Mouse (Mus musculus): ENCODE measurements around the gene Tcl1b2.
A peak's percentile ranks its signal among the peaks of the same experiment; 100 is the strongest.
"Not testable (repeated sequence)": the region's sequence is repeated elsewhere in the genome, so short reads cannot be mapped to it uniquely, and the experiment has no call there.

The Tcl1b2 gene

DNA sequence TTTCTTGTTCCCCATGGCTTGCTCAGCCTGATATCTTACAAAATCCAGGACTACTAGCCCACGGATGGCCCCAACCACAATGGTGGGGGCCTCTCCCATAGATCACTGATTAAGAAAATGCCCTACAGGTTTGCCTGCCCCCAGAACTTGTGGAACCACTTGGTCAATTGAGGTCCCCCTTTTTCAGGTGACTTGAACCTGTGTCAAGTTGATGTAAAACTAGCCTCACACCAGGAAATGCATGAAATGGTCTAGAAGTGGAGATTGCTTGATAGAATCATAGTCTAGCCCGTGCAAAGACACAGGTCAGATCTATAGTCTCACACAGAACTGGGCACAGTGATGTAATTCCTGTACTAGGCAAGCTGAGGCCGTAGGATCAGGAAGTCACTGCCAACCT, at the start of gene Tcl1b2:
TSS of gene Tcl1b2 (plus strand) at position 301 of the 400 bp plus-strand sequence.
- DNase-seq, result no peak

DNA sequence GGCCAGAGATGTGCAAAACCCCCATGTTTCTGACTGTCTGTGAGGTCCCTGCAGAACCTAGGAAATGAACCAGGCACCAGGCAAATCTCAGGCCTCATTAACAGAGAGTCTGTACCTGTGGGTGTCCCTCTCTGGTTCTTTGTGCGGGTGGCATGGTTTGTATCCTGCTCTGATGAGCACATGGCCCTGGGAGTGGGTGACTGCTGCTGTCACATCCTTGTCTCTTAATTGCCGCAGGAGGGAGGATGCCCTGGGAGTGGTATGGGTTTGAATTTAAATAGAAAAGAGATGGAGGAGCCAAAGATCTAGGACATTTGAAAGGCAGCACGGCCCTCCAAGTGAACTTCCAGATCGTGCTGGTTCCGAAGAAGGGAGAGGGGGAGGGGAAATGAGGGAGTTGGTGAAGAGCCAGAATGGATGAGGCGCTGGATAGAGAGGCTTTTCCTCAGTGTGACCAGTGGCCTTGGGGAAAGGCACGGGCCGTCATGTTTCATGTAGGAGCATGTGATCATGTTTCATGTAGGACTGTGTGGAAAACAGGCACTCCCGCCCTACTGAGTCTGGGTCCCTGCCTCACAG, 46.3 kb upstream of the Tcl1b2 start:
- no peak for DNase-seq

GRCm38 (mm10) chr12:105102901-105103300, 42.9 kb upstream of the Tcl1b2 start:
- DNase-seq, result no peak

GRCm38 (mm10) chr12:105104036-105104435, 41.8 kb upstream of the Tcl1b2 start:
- DNase-seq, result peak; percentile 31

GRCm38 (mm10) chr12:105105326-105105725, 40.5 kb upstream of the Tcl1b2 start:
- no peak for DNase-seq

DNA sequence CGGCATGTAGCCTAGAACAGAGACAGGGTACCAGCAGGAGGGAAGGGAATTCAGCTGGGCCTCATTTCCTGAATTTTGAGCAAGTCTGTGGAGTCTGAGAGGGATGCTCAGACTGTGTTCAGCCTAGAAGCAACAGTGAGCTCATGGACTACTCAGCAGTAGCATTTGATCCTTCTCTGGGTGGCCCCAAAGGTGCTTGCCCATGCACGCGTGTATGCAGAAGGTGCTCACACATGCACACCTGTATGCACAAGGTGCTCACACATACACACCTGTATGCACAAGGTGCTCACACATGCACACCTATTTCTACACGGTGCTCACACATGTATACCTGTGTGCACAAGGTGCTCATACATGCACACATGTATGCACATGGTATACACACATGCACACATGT, 37.0 kb upstream of the Tcl1b2 start:
- DNase-seq, result no peak

GRCm38 (mm10) chr12:105109406-105109805, 36.4 kb upstream of the Tcl1b2 start:
- no peak for DNase-seq

DNA sequence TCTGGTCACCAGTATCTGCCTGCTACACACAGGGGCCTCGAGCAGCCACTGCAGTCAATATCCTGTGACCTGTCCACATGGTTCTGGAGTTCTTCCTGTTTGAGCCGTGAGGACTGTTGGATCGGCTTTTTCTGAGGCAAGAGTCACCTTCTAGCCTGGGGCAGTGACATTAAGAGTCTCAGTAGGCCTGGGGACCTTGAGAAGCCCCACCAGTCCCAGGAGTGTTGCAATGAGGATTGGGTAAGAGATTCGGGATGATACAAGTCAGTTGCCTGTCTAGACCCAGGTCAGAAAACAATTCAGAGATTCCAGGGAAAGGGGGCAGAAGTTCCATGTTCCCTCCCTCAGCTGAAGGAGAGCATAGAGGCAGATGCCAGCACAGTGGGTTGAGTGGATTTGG, 36.0 kb upstream of the Tcl1b2 start:
- no peak for DNase-seq

DNA sequence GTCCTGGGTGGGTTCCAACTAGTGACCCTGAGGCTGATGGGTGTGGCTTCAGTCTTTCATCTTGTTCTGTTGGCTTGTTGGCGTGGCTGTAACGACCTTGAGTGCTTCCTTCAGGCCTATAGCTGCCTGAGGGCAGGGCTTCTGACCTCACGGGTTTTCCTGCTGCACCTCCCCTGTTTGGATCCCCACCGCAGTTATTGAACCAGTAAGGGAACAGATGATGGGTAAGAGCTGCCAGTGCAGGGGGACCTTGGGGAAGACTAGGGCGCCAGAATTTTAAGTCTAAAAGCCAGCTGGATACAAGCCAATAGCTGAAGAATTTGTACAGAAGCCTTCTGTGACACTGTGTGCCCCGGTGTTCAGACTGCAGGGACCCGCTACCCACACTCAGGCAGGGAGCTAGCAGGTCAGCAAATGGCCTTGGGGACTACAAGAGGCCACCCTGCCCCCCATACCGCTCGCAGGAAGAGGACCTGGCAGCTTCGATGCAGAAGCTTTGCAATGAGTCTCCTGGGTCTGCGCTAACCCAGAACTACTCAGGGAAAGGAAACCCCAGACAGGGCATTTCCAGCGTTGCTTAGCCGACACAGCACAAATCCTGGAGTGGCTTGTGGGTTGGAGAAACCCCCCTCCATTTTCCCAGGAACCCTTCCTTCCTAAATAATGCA, 33.4 kb upstream of the Tcl1b2 start:
- DNase-seq, result no peak

DNA sequence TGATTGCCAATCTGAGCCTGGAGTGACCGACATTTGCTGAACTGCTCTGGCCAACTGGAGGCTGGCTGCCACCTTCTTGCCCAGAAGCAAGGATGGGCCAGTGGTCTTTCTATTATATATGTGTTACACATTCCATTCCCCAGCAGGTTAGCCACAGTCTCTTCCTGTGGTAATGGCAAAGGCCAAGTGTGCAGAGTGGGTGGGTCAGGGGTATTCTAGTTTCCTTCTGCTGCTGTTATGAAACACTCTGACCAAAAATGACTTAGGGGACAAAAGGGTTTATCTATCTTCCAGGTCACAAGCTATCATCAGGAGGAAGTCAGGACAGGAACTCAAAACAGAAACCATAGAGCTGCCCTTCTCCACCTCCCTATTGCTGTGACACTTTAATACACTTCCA, 29.2 kb upstream of the Tcl1b2 start:
- no peak for DNase-seq

DNA sequence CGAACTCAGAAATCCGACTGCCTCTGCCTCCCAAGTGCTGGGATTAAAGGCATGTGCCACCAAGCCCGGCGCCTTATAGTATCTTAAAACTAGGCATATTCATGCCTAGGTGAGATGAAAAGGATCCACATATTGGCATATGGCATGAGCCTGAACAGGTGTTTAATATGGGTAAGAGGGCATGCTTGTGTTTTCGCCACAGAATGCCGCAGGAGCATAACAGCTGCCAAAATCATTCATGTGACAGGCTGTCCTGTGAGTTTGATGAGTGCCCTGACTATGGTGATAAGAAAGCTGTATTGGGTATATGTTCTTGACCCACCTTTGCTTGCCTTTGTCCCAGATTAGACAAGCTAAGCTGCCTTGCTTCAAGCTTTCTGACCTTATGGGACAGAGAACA, 20.5 kb upstream of the Tcl1b2 start:
- no peak for DNase-seq

DNA sequence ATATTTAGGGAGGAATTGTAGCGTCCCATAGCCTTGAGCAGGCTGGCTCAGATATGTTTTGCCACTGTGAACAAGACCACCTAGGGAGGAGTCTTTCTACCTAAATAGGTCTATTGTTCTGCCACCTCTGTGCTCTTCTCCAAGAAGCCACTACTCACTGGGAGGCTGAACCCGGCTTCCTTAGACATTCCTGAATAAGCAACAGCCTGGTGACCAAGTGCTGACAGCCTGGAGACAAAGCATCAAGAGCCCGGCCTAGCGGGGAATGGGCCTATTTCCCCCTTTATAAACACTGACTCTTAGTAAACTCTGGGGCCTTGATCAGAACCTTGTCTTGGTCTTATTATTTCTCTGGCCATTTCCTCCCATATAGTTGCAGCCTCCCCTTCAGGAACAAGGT, 19.3 kb upstream of the Tcl1b2 start:
- DNase-seq, result no peak

DNA sequence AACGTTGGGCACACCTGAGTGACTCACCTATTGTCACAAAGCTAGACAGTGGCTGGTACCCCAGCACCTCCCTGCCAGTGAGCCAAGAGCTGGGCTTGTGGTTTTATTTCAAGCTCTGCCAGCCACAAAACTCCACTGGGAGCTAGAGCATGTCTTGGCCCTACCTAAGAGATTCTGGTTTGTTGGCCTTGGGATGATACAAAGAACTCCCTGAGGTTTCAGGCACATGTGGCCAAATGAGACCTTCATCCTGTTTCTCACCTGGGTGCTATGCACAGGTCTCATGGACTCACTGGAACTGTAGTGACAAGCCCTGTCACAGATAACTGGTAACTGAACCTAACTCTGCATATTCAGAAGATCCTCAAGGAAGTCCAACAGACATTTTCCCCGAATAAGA, 18.2 kb upstream of the Tcl1b2 start:
- DNase-seq, result no peak

GRCm38 (mm10) chr12:105129494-105130205, 16.2 kb upstream of the Tcl1b2 start:
- DNase-seq, result not testable (repeated sequence)

GRCm38 (mm10) chr12:105134167-105134566, 11.6 kb upstream of the Tcl1b2 start:
- not testable (repeated sequence) for DNase-seq

DNA sequence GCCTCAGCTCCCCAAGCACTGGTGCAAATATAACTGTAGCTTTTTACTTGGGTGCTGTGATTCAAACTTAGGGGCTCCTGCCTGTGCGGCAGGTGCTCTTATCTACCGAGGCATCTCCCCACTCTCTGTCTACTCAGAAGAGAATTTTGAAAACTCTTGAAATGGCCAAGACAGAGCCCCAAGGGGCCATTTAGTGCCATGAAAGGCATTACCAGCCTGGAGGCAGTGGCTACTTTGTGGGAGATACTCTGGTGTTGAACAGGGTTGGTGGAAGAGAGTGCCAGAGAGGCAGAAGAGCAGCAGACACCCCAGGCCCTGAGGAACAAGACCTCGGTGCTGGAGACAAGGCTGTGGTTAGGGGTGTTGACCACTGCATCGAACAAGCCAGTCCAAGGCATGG, 11.0 kb upstream of the Tcl1b2 start:
- not testable (repeated sequence) for DNase-seq

GRCm38 (mm10) chr12:105137729-105138128, 8.1 kb upstream of the Tcl1b2 start:
- not testable (repeated sequence) for DNase-seq

DNA sequence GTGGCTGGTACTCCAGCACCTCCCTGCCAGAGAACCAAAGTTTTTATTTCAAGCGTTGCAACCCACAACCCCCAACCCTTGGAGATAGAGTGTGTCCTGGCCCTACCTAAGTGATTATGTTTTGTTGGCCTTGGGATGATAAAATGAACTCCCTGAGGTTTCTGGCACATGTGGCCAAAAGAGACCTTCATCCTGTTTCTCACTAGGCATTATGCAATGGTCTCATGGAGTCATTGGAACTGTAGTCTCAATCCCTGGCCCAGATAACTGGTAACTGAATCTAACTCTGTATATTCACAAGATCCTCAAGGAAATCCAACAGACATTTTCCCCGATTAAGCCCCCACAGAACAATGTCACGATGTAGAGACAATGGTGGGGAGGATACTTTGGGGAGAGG, 2.7 kb upstream of the Tcl1b2 start:
- no peak for DNase-seq

GRCm38 (mm10) chr12:105144928-105145327, 886 bp upstream of the Tcl1b2 start:
- not testable (repeated sequence) for DNase-seq

DNA sequence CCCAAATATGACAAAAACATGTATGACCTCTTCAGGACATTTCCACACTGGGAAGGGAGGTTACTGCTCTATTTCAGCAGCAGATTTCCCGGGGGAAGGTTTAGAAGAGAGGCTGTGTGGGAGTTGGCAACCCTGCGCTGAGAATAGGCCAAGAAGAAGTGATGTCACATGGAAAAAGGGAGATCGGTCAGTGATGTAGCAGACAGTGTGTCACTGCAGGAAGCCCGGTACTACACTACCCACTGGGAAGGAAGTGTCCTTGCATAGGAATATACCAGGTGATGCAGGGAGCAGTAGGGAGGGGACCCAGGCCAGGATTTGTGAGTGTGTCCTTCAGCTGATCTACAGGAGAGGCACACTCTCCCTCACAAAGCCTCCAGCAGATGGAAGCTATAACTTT, 9.5 kb downstream of the Tcl1b2 start:
- not testable (repeated sequence) for DNase-seq

DNA sequence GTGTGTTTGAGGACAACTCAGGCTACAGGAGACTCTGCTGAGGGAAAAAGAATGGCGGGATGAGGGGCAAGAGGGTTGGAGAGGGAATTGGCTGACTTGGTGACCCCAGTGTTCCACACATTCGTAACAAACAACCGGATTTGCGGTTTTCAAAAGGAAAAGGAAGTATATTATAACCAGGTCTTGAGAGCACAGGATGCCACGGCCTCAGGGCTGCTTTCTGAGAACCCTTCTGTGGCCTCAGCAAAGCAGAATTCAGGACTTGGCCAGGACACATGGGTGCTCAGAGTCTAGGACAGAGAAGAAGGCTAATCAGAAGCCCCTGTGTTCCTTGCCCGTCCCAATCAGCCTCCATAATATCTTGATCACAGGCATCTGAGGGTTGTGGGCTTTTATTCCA, 13.0 kb downstream of the Tcl1b2 start:
- DNase-seq, result no peak

- no peak for DNase-seq
These were observed 13.6 kb downstream of the Tcl1b2 start, which contains the start of gene Tcl1b1 for GRCm38 (mm10) chr12:105159390-105159789. Tcl1b1 (plus strand) TSS chr12:105159690.

GRCm38 (mm10) chr12:105166734-105167133, 20.9 kb downstream of the Tcl1b2 start:
- no peak for DNase-seq

DNA sequence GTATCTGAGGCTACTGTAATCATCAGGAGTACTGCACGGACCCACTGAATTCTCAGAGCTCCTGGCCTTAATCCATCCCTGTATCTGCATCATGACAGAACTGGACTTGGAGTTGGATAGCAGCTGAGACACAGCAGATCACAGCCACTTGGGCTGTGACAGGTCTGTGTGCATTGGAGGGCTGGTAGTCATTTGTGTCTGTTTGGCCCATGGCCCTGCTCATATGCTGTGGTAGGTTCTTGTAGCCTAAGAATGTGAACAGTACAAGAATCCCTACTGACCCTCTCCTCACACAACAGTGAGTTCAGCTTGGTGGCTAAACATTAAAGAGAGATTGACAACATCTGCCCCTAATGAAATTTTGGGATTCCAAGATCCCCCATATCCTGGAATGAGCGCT, 27.6 kb downstream of the Tcl1b2 start:
- no peak for DNase-seq
